Mouse (Mus musculus): ENCODE data around the gene Crybg3.
A peak's percentile ranks its signal among the peaks of the same experiment; 100 is the strongest.

Gene Crybg3

DNA sequence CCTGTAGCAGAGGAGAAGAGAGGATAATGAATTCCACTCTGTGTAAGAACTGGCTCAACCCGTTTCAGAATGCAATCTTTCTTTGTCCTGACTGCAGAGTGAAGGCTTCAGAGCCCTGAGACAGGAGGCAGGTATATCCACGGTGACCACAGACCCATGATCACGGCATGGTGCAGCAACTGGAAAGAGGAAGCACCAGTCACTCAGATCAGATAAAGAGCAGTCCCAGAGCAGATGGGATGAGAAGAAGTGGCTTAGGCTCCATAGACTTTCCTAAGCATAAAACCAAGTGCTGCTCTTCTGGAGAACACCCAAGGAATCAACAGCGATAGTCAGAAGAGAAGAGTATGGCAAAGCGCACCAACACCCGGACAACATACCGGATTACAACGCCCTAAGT, 21.5 kb downstream of the Crybg3 start:
- no peak for DNase-seq

DNA sequence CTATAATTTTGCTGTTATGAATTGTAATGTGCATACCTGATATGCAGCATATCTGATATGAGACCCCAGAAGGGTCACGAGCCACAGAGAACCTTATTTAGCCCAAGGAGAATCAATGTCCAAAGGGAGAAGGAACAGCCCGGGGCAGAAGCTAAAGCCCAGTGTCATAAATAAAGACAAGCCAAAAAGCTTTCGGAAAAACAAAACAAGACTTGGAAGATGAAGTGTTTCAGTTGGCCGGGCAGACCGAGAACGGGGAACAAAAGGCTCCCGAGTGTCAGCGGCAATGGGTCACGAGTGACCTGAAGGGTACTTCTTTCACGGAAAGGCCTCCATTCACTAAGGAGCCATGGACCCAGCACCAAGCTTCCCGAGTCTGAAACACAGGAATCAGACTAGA, 26.8 kb downstream of the Crybg3 start:
- DNase-seq, result no peak

DNA sequence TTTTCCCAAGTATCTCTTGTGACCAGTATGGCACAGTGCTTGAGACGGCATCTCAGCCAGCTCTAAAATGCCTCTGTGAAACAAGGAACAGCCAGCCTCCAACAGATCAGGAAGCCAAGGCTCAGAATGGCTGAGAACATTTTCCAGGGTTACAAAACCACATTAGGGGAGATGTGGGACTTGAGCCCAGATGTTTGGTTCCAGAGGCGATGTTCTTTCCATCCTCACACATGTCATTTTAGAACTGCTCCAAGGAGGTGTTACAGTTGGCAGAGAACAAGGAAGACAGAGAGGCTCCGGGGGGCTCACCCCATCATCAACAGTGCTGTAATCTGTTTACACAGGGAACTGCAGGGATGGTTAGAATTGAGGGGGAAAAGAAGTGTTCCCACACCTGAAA, 28.1 kb downstream of the Crybg3 start:
- no peak for DNase-seq

DNA sequence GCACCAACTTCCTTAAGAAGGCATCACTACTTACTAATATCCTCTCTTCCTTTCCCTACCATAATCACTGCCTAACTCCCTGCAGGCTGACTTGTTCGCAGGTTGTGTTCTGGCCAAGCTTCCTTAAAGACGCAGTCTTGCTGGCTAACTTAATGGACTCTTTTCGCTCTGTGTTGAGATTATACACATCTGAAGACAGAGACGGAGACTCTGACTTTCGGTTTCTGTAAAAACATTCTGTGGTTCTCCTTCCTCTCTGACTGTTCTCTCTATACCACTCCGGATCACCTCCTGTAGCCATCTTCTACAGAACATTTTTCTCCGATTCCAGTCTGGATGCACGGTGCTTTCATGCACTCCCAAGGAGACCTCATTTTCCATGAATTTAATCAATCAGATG, 30.0 kb downstream of the Crybg3 start:
- DNase-seq, result no peak

DNA sequence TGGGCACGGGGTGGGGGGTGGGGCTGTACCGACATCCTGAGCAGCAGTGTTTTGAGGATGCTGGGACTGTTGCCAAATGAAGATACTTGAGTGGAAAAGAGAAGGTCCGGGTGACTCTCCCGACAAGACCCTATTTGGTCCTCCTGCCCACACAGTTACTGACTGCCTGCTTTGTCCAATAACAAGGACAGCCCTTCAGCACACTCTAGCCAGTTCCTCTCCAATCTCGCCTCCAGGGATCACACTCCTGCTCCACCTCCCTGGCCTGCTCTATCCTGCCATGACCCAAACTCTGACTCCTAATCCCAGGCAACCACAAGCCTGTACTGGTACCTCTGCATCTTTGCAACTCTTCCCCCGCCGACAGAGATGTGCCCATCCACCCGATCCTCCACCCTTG, 30.9 kb downstream of the Crybg3 start:
- no peak for DNase-seq

DNA sequence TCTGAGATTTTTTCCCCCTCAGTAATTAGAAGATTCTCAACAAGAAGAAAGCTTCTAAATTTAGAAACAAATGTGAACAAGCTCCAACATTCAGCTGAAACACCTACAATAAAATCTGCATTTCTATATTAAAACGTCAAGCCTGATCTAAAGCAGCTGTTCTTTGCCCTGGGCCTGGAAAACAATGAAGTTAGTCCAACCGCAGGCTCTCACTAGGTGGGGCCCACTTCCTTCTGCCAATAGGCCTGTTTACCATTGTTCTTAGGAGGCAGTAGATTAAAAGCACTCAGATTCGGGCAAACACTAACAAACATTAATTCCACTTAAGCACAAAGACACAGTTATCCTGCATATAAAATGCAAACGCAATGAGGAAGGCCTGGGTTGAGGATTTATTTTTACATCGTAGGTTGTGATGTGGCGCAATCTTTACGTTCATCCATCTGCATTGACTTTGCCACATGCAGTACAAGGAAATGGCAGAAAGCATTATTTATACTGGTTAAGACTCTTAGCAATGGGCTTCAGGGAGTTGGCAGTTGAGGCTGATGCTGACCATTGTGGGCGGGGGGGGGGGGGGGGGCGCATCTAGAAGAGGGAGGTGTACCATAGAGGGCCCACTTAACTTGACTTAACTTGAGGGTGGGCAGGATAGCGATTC, 32.9 kb downstream of the Crybg3 start:
- DNase-seq, result peak; percentile 63

DNA sequence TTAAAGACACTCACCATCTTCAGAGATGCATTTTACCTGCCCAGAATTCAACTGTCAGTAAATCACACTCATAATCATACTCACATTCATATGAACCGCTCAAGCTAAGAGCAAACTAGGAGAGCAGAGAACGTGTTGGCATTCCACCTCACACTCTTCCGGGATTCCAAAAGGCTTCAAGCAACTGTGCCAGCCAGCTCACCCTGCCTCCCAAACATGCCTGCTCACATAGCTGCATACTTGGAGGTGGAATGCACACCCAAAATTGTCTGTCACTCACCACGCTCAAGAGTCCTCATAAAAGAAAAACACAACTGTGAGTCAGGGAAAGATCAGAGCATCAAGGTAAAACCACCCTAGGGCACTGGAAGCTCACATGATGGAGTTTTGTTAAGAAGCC, 34.3 kb downstream of the Crybg3 start:
- peak; percentile 55 for DNase-seq

DNA sequence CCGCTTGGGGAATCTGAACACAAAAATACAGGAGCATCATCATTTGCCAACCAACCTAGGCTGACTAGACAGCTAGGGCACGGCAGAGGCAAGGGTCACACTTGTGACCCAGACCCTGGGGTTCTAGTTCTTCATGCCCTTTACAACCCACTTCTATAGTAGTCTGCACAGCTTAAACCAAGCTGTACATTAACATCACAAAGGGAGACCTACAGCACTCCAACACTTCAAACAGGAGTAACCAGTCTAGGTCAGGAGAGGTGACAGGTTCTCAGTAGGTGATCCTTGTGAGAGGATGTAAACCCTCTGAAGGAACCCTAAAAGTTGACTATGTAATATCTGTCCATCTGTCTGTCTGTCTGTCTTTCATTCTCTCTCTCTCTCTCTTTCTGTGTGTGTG, 35.1 kb downstream of the Crybg3 start:
- DNase-seq, result no peak

DNA sequence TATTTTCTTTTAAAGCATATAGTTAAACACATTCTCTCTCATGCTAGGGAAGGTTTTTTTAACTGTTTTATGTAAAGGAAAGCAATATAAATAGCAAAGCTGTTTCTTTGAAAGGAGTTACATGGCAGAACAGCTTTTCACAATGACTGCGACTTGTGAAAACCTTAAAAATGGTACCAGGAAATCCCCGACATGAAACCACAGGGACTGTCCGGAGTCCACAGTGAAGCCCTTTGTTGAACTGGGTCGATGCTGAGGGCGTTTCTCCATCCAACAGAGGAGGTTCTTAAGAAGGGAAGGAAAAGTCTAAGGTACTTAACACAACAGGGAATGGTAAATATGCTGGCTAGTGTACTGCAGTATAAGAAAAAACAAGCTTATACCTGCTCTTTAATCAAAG, 36.8 kb downstream of the Crybg3 start:
- DNase-seq, result no peak

DNA sequence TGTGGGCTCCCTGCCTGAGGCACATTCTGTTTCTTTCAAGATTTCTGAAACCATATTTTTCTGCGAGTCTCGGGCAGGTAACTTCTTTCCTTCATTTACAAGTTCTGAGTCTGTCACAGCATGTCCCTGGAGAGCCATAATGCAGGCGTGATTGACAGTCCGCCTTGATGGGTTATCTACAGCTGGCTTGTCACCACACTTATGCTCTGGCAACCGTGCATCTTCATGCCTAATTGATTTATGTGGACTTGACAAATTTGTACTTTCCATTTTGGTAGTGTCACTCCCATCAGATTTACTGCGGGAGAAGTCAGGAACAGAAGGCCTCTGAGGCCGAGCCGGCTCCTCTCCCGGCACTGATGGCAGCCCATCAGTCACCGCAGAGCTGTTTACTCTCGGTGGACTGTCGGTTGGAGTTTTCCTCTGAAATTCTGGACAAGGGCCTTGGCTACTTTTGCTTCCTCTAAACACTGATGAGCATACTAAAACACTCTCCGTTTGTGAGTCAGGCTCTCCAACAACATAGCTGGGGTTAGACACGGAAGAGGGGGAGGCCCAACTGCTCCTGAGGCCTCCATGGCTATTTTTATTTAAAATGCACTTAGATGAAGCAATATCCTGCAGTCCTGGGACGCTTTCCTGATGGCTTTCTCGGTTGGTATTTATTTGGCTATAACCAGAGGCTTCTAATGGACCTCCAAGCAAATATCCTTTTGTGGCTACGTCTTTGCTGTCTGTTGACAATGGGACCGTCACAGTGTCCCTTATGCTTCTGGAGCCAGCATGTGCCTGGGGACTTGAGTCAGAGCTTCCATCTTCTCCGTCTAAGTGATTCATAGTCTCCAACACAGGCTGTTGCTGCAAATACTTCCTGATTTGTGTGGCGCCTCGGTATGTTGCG, 41.2 kb downstream of the Crybg3 start:
- DNase-seq, result peak; percentile 43

DNA sequence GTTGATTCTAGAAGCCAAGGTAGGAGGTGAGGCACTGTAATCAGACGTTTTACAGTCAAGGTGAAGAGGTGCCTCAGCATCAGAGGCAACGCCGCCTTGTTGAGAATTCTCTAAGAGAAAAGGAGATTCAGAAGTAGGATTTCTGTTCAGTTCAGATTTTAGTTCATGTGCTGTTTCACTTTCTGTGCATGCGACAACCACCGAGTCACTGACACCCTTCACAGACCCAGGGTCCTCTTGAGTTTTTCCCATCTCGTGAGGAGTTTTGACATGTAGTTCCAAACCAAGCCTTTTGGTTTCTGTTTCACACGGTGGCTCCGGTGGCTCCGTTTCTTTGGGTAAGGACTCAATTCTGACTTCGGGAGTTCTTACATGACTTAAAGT, 41.9 kb downstream of the Crybg3 start:
- DNase-seq, result no peak

DNA sequence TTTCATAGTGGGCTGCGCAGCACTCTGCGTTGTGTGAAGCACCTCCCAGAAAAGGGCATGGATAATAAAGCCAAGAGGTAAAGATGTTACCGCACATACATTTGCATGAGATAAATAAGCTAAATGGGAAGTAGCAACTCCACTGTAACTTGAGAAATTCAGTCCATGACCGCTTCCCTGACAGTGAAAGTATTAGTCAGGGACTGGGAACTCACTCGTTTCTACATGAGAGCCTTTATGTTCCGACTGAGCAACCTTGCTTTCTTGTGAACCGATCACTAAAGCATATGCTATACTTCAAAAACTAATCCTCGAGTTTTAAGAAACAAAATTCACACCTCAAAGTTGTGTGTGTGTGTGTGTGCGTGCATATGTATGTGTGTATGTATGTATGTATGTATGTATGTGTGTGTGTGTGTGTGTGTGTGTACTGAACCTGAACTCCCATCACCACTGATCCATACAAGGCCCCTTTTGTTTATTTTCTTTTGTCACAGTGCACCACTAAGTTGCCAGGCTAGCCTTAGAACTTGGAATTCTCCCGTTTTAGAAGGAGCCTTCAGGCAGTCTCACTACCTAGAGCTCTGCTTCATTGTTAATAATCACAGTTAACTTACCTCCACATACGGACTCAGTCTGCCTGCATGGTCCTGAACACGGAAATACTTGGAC, 47.2 kb downstream of the Crybg3 start:
- no peak for DNase-seq

DNA sequence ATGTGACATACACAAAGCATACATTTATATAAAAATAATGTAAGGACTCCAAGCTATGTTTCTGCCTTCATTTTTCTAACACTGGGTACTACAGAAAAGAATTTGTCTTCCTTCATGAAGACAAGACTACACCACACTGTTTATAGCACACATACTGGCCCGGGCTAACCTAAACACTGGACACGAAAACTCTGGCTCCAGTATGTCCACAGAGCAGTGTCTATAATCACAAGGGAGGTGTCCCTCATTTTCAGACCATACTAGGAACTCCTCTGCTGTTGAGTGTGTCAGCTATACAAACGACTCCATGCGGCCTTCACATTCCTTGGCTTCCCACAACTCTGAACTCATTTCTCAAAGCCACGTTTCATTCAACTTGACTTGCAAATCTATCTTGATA, 49.3 kb downstream of the Crybg3 start:
- DNase-seq, result no peak

DNA sequence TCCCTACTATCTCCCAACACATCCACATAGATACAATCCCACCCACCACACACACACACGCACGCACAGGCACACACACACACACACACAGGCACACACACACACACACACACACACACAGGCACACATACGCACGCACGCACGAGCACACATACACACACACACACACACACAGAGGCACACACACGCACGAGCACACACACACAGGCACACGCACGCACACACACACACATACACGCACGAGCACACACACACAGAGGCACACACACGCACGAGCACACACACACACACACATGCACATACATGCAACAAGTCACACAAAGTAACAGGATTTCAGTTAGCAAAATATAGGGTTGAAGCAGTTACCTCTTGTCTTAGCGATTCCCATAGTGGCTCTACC, 51.1 kb downstream of the Crybg3 start:
- DNase-seq, result no peak

DNA sequence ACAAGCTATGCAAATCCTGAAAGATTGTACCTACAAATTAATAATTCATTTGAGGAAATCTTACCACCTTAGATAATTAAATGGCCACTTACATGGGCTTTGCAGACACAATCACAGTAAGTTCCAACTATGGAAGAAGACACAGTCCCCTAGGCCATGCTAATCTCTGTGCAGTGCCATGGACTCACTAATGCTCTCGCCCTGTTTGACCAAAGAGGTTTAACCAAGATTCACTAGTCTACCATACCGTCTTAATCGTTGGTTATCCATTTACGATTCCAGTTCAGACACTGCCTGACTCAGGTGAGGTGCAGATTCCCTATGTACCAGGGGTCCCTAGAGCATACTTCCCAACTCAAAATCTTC, 52.2 kb downstream of the Crybg3 start:
- no peak for DNase-seq

DNA sequence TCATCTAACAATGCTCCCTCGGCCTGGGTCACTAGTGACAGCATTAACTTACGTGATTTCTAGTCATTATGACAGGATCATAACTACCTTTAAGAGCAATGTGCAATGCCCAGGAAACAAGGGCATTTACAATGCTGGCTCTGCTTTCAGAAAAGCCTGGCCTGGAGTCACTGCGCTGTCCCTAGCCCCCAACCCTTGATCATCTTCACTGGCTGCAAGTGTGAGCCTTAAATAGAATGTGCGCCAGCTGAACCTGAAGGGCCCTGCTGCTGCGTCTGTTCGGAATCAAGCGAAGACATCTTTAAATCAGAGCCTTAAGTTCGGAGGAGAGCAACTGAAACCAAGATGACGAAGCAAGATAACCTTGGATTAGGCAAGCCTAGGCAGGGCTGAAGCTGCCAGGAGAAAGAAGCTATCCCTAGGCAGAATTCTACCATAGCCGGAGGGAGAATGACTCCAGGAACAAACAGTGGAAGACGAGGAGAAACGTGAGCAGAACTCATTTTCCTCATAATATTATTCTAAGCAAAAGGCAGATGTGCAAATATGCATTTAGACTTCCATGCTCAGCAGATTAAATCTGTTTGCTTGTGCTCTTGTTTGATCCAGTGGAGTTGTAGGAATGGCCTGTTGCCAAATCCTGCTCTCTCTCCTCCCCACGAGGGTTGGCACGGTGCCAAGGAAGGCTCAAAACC, 52.7 kb downstream of the Crybg3 start:
- DNase-seq, result peak; percentile 71

DNA sequence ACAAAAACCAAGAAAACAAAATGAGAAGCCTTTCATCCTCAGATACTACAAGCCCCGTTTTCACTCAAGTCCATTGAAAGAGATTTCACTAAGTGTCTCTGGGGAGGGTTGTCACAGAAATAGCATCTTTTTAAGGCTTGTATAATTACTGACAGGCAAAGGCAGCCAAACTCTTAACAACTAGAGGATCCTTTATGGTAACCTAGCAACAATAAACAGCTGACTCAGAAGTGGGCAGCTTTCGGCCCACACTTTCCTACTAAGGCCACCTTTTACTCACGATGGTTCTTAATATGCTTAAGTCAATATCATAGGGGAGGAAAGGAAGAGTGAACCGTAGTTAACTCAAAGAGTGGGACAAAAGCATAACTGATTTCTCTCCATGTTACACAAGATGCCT, 53.3 kb downstream of the Crybg3 start:
- DNase-seq, result no peak

DNA sequence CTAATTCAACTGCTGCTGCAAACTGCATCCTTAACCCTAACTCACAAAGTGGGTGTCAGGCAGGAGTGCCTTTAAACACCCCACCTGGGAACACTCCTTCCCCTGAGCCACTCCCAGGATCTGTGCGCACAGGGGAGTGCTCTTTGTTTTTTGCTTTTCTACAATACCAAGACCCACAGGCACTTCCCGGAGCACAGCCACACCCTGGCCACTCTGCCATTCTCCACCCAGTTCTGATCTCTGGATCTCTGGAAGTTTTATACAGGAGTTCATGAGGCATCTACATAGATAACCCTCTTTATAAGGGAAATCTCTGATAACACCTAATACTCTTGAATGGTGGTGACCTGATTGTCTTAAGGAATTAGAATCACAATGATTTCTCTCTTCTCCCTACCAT, 55.4 kb downstream of the Crybg3 start:
- no peak for DNase-seq

DNA sequence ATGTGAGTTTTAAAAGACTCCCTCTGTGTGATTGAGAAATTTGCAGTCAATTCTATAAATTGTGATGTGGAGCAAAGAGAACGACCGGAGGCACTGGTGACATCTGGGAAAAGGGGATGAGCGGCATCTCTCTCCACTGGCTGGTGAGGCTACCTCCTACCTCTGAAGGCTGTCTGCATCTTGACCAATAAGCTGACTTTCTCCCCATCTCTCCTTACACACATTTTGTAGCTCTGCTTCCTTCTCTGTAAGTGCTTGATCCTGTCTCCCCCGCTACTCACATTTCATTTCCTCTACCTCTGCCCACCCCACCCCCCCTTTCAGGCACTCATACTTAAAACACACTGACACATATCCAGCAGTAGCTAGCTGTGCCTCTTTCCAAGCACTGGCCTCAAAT, 59.4 kb downstream of the Crybg3 start:
- no peak for DNase-seq

DNA sequence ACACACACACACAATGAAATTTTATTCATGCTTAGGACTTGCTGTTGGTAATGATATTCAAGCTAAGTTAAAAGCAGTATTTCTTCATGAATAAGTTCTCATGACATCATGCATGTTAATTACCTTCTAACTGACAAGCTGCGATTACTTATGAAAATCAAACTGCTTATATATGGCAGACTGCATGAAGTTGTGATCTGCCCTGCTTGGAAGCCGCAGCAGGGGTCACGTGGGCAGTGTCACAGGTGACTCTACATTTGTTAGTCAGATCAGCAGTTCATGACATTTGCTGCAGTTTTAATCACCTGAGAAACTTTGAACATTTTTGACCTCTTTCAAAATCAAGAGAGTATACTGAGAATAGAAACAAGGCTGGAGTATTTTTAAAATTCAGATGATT, 59.8 kb downstream of the Crybg3 start:
- DNase-seq, result no peak

DNA sequence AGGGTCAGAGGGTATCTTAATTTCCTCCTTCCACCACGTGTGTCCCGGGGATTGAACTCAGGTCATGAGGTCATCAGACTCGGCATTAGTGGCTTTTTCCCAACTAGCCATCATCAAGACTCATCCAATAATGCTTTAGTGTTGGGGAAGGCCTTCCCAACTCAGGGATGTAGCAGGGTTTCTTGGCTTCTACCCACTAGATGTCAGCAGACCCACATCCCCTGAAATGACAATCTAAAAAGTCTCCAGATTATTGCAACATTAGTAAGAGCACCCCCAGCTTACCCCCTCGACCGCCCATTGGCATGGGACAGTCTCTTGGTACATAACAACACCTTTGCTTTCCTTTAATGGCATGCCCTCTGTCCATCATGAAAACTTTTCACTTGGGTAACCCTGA, 65.1 kb downstream of the Crybg3 start:
- DNase-seq, result no peak

DNA sequence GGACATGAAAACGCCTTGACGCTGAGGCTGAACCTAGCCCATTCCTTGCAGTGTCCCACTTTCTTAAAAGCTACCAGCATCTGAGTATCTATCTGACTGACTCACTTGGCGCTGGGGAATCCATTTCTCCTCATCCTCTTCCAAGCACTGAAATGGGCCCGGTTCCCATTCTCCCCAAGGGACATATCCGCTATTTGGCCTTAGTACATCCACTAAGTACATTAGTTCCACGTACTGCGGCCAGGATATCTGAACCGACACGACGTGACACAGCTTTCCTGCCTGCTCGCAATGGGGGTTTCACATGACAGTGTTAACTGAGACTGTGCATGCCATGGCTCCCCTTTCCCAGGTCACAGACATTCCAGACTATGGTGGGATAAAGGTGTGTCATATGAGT, 66.4 kb downstream of the Crybg3 start:
- no peak for DNase-seq

DNA sequence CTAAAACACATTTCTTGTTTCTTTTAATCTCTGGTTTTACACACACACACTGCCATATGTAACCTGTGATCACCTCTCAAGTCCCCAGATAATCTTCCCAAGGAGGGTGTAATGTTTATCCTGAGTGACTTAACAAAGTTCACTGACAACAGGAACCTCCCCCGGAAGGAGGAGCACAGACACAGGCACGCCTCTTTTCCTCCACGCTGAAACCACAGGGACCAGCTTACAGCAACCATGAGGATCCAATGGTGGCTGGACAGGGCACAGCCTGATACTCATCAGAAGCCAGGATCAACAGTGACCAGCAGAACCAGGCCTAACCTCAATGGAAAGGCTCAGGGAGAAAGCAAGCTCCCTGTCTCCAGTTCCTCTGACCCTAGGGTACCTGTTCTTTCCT, 68.2 kb downstream of the Crybg3 start:
- no peak for DNase-seq

DNA sequence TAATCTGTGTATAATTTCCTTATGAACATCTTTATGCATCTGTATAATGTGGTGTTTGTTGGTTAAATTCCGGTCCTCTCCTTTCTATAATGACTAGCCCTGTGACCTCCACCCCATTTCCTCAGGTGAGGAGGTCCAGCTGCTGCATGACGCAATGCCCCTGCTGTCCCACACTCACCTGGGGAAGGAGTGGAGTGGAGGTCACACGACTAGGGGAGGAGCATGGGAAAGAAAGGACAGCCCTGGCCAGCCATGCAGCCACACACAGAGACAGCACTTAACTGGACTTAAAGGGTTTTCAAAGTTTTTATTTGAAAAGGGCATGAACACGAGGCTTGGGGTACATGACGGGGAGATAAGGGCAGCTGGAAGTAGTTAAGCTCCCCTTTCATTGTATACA, 69.5 kb downstream of the Crybg3 start:
- no peak for DNase-seq
